Mouse (Mus musculus): Measurements from ENCODE around the gene Zfp282.

Zfp282 gene

GRCm38 (mm10) chr6:47903587-47903986, 26.6 kb downstream of the Zfp282 start:
- DNase-seq = peak; percentile 72 to 80

GRCm38 (mm10) chr6:47904361-47904760, 27.4 kb downstream of the Zfp282 start:
- DNase-seq = no peak

GRCm38 (mm10) chr6:47904917-47905695, 28.1 kb downstream of the Zfp282 start:
- DNase-seq = no peak

- DNase-seq = no peak
These were observed 29.3 kb downstream of the Zfp282 start for GRCm38 (mm10) chr6:47906326-47906725.

GRCm38 (mm10) chr6:47909007-47909406, 32.0 kb downstream of the Zfp282 start:
- no peak for DNase-seq

- DNase-seq = no peak
These were observed 34.6 kb downstream of the Zfp282 start for GRCm38 (mm10) chr6:47911650-47912049.

- no peak for DNase-seq
These were observed 36.0 kb downstream of the Zfp282 start for GRCm38 (mm10) chr6:47912991-47913390.

- DNase-seq = no peak
These were observed 40.0 kb downstream of the Zfp282 start for GRCm38 (mm10) chr6:47917051-47917450.

- DNase-seq = no peak
These were observed 41.8 kb downstream of the Zfp282 start for GRCm38 (mm10) chr6:47918768-47919274.

GRCm38 (mm10) chr6:47919646-47920446, 42.8 kb downstream of the Zfp282 start:
- DNase-seq = no peak

GRCm38 (mm10) chr6:47920447-47921340, 43.7 kb downstream of the Zfp282 start, which contains the start of gene Zfp212:
Gene Zfp212, plus strand, starts transcription at chr6:47920476.
- peak; percentile 89 for DNase-seq

- no peak for DNase-seq
These were observed 65.5 kb downstream of the Zfp282 start for GRCm38 (mm10) chr6:47942461-47942860.

- peak; percentile 62 to 66 for DNase-seq
These were observed 66.2 kb downstream of the Zfp282 start for GRCm38 (mm10) chr6:47943021-47943691.

- no peak for DNase-seq
These were observed 66.7 kb downstream of the Zfp282 start for GRCm38 (mm10) chr6:47943721-47944120.

GRCm38 (mm10) chr6:47947388-47947787, 70.4 kb downstream of the Zfp282 start:
- no peak for DNase-seq

- DNase-seq = peak; percentile 97
These were observed 76.3 kb downstream of the Zfp282 start, which contains the start of gene Zfp956 for GRCm38 (mm10) chr6:47953191-47953726. Gene Zfp956, plus strand, starts transcription at chr6:47953390.

- no peak for DNase-seq
These were observed 77.4 kb downstream of the Zfp282 start for GRCm38 (mm10) chr6:47954425-47954824.

GRCm38 (mm10) chr6:47957816-47958215, 80.8 kb downstream of the Zfp282 start:
- DNase-seq = no peak
